Mouse (Mus musculus): ENCODE measurements around the gene Thap7. TPM values are rescaled to one million over a fixed set of nuclear protein-coding genes. Genes with fewer than 3 reads are reported as not detected.
"Not testable (repeated sequence)": the region's sequence is repeated elsewhere in the genome, so short reads cannot be mapped to it uniquely, and the experiment has no call there.

The Thap7 gene
- total RNA-seq, 2 experiments from 2014 or later = 14.9 to 29.2 TPM

DNA sequence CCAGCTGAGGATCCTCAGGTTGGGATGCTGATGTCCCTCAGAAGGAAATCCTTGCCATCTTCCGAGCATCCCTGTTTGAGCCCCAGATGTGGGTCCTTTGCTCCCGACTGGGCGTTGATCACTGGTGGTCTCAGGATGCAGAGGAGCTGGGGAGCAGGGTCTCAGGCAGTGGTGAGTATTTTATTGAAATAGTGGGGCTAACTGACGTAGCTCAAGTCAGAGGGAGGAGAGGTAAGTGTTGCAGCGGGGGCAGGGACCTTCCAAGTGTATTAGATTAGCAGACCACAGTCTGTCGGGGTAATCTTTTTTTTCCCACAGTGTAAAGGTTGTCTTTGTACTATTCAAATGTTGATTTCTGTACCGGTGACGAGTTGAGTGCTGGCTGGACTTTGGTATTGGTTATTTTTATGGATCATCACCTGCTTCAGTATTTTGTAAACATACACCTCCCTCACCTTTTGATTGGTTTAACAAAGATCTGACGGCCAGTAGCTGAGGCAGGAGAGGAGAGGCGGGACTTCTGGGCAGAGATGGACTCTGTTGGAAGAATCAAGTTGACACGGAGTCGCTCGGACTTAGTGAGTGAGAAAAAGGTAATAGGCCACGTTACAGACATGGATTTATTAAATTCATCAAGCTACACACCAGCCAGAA is 1.9 kb upstream of the Thap7 start:
- no peak for ATAC-seq (ENCODE audit: poor library complexity, severe bottlenecking)

DNA sequence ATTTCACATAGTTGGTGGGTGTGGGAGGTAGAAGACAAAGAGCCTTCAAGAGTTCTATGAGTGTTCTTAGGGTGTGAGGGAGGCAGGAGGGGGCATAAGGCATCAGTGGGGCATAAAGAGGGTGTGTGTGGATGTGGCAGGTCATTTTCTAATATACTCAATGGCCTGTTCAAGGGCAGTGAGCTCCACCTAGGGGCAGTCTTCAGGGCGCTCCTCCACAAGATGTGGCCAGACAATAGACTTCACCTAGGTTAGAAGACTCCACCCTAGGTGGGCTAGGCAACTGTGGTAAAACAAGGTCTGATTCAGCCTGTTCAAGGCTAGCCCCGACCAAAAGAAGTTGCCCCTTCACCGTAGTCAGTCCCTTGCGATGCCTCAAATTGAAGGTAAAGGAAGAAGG is 1.3 kb upstream of the Thap7 start:
- ATAC-seq (ENCODE audit: poor library complexity, severe bottlenecking) = no peak

DNA sequence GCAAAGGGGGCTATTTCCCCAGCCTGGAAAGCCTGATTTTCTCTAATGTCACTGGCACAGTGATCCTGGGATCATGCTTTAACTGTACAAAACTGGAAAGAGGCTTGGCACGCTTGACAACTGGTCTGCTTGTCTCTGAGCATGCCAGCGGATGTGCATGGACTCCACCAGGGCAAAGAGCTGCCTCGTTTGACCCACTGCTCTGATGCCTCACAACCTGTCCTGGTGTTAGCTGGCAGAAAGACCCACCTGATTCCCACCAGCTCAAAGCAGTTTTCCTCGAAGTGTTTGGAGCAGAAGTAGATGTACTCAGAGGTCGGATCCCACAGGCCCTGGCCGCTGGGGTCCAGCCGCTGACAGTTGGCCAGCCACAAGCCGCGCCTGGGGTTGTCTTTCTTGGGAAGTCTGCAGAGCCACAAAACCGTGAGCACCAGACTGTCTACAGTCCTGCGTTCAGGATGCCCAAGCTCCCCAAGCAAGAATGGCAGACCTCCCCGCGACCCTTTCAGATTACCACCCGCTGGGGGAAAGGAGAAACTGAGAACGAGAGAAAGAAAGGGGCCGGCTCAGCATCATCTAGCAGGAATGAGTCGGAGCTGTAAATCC is 852 bp downstream of the Thap7 start:
- 0 out of 2 replicates have a peak, but pooled peaks have one; percentile 4 for ATAC-seq (ENCODE audit: poor library complexity, severe bottlenecking)

DNA sequence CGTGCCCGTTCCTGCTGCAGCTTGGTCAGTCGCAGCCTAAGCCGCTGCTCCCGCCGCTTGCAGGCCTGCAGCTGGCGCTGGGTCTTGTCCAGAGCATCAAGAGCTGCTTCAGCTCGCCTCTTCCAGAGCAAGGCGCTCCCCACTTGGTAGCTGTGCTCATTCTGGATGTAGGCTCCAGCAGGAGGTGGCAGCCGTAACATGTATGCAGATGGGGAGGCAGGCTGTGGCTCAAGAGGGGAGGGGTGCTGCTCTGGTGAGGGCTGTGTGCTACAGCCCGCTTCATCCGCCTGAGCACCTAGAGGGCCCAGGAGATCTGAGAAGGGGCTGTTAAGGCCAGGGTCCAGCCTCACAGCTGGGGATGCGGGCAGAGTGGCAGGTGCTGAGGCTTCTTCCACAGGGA is 2.7 kb downstream of the Thap7 start:
- ATAC-seq (ENCODE audit: poor library complexity, severe bottlenecking) = no peak

- ATAC-seq (ENCODE audit: poor library complexity, severe bottlenecking) = no peak
Measured at GRCm38 (mm10) chr16:17527606-17528005, 3.3 kb downstream of the Thap7 start.

GRCm38 (mm10) chr16:17526223-17526622 is 4.7 kb downstream of the Thap7 start:
- no peak for ATAC-seq (ENCODE audit: poor library complexity, severe bottlenecking)

DNA sequence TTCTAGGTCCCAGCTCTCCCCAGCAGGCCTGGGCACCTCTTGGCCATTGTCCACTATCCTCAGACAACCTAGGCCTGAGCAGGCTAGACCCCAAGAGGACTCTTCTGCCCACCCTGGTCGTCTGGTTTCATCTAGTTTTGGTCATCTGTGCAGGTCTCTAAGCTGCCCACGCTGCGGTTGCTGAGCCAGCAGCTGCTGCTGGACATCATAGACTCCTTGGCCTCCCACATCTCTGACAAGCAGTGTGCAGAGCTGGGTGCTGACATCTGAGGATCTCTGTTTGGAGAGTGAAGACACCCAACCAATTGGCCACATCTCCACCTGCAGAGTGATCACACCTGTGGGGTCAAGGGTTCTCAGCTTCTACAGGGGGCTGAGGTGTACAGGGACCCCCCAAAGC is 5.4 kb downstream of the Thap7 start:
- no peak for ATAC-seq (ENCODE audit: poor library complexity, severe bottlenecking)

DNA sequence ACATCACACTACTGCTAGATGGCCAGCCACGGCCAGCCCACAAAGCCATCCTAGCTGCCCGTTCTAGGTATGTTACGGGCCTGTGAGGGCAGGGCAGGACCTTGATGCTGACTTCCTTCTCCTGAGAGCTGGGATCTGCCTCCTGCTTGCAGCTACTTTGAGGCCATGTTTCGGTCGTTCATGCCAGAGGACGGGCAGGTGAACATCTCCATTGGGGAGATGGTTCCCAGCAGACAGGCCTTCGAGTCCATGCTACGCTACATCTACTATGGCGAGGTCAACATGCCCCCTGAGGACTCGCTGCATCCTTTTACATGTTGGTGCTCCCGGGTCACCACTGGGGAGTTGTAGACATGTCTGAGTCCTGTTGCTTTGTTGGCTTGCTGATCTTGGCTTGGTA is 6.8 kb downstream of the Thap7 start:
- no peak for ATAC-seq (ENCODE audit: poor library complexity, severe bottlenecking)

DNA sequence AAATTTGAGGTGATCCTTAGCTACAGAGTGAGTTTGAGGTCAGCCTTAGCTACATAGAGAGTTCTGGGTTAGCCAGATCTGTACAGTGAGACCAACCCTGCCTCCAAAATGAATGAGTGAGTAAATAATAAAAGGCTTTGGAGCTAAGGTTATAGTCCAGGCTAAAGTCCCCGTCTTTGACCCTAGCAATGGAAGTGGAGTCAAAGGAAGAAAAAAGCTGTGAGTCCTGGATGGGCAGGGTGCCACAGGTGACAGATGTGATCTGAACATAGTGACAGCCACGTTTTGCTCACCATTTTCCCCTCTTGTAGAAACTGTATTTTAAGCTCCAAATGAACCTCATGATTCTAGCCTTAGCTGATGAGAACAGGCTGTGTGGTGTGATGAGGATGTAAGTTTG is 12.0 kb downstream of the Thap7 start:
- ATAC-seq (ENCODE audit: poor library complexity, severe bottlenecking) = no peak

DNA sequence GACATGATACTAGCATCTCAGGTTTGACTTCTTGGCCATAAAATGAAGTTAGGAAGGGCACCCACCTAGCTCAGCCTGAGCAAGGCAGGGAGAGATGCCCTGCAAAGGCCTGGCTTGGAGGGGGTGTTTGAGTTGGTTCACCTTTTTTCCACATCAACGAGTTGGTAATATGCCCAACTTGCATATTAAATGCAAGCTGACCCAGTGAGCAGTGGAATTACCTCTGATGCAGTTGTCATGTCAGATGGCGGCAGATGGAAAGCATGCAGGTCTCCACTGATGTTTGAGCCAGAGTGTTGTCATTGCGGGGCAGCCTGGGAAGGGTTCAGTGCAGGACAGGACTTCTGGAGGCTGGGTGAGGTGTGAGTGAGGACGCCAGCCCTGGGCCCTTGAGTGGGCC is 19.5 kb downstream of the Thap7 start:
- no peak for ATAC-seq (ENCODE audit: poor library complexity, severe bottlenecking)

DNA sequence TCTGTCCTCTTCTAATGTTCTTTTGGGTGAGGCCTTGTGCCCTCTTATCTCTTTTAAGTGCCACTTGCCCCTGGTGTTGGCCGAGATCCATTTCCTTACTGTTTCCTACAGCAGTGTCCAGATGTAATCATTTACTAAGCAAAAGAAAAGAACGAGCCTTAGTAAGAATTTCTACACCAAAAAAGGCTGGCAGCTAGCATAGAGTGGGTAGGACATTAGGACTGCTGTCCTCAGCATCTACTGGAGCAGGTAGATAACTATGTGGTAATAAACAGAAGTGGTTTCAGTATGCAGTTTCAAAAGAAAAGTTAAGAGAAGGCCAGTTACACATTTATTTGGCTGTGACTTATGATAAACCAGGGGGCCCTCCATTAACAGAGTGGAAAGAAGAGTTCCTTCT is 20.2 kb downstream of the Thap7 start:
- ATAC-seq (ENCODE audit: poor library complexity, severe bottlenecking) = no peak

GRCm38 (mm10) chr16:17510143-17510542 is 20.8 kb downstream of the Thap7 start:
- no peak for ATAC-seq (ENCODE audit: poor library complexity, severe bottlenecking)

GRCm38 (mm10) chr16:17509240-17509597 is 21.7 kb downstream of the Thap7 start:
- no peak for ATAC-seq (ENCODE audit: poor library complexity, severe bottlenecking)

DNA sequence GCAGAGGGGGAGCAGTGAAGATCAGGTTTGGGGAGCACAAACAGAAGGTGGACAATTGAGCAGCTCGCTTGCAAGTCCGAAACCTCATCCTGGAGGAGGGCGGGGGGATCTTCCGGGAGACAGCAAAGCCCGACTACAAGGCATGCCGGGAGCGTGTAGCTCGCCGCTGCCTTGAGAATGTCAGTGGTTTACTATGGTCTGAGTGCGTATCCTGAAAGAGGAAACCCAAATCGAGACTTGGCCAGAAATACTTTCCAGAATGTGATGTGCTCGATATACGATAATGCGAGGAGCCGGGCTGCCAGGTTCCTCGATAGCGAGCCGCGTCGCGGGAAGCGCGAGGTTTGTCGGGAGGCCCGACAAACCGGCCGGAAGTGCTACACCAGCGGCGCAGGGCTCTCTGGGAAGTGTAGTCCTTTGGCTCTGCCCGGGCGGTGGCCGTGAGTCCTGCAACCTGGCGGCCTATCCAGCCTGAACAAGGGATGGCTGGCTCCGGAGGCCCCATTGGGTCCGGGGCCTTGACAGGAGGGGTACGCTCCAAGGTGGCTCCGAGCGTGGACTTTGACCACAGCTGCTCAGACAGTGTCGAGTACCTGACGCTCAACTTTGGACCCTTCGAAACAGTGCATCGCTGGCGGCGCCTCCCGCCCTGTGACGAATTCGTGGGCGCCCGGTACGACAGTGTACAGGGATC is 22.2 kb downstream of the Thap7 start, which contains the start of gene Lztr1:
Gene Lztr1, plus strand, starts transcription at position 143 of the 694 bp plus-strand sequence.
- ATAC-seq (ENCODE audit: poor library complexity, severe bottlenecking) = peak; percentile 98

GRCm38 (mm10) chr16:17508031-17508430 is 22.9 kb downstream of the Thap7 start:
- not testable (repeated sequence) for ATAC-seq (ENCODE audit: poor library complexity, severe bottlenecking)

DNA sequence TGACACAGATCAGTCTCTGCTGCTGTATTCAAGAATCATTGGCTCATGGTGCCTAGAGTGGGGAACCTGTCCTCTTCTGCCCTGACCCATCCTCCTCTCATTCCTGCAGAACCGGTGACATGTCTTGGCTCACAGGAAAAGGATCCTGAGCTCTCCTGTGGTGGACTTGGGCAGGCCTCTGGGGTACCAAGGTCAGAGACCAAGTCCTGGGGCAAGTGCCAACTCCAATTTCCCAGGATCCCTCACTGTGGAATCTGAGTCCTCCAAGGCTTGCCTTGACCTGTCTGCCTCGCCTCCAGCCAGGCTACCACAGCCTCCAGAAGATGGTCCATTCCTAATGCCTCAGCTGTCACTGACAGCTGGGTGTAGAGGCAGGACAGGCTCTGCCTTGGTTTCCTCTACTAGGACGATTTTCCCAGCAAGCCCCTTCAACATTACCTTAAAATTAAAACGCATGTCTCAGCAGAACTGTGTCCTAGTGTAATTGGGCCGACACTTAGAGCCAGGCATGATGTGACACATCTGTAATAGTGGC is 23.9 kb downstream of the Thap7 start:
- no peak for ATAC-seq (ENCODE audit: poor library complexity, severe bottlenecking)

DNA sequence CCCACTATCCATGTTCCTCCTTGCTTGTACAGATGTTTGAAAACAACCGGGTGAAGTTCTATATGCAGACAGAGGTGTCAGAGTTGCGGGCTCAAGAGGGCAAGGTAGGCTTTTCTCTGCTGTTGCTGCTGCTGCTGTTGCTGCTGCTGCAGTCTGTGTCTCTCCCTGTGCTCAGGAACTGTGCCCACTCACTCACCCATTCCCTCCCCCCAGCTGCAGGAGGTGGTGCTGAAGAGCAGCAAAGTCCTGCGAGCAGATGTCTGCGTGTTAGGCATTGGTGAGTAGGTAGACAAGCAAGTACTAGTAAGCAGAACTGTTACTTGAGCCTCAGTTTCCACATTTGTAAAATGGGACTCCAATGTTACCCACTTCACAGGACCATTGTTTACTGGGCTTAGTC is 28.3 kb downstream of the Thap7 start:
- no peak for ATAC-seq (ENCODE audit: poor library complexity, severe bottlenecking)

DNA sequence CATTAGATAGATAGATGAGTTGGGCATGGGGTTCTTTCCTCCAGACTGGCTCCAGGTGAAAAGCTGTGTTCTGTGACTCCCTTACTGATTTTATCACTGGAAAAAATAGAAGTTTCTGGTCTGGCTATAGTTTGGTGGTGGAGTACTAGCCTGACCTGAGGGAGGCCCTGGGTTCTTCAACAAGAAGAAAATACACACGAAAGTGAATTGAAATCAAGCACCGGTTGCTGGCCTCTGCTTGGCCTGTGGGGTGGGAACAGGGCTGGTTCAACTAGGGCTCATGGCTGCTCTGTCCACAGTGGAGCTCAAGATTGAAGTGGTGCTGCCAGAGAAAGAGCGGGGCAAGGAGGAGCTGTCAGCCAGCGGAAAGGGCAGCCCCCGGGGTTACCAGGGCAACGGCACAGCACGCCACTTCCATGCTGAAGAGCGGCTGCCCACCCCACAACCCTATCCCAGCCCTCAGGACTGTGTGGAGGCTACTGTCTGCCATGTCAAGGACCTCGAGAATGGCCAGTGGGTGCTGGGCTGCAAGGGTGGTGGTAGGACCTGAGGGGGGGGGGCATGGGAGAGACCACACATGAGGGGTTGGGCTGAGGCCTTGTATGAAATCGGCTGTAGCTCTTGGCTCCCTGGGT is 31.6 kb downstream of the Thap7 start:
- no peak for ATAC-seq (ENCODE audit: poor library complexity, severe bottlenecking)

DNA sequence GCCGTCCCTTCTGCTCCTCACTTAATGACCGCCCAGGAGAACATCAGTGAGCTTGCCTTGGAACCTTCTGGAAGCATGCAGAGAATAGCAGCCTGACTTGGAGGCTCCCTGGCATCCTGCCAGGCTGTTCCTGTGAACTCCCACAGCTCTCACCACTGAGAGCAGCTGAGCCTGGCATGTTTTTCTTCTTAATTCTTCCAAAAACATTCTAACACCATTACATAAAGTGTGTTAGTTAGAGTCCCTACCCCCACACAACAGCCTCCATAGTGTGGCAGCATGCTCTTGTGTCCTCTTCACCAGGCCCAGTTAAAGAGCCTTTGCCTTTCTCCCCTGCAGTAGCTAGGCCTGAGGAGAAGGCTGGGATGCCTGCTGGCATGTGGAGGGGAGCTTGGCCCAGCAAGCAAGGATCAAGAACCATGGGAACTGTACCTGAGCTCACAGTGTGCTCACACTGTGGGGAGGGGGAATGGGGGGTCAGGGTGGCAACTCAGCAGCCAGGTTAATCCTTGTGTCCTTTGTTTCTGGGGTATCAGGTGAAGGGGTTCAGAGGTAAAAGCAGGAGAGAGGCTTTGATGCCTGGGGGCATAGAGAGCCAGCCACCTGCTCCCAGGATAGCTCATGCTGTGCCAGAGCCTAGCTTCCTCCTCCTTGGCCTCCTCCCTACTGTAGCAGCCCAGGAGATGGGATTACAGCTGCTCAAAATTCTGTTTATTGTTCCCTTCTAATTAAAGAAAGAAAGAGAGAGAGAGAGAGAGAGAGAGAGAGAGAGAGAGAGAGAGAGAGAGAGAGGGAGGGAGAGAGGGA is 34.2 kb downstream of the Thap7 start:
- no peak for ATAC-seq (ENCODE audit: poor library complexity, severe bottlenecking)

GRCm38 (mm10) chr16:17491896-17492561 is 38.9 kb downstream of the Thap7 start:
- peak; percentile 75 for ATAC-seq (ENCODE audit: poor library complexity, severe bottlenecking)

Measured in megakaryocyte, adult 5-6 weeks (primary cell).